Mouse (Mus musculus) hindbrain, embryonic 14.5 days (tissue): ENCODE results near the gene Dbndd2. TPM values are rescaled to one million over a fixed set of nuclear protein-coding genes. Genes with fewer than 3 reads are reported as not detected.

ENCODE experiments used
- ATAC-seq: fragments of 200-750 bp; cut with Nextera tagmentation; 2 replicates; pipeline ENCODE4 v1.8.0; 2017; ENCODE audit warnings: moderate number of reproducible peaks, mild to moderate bottlenecking, moderate TSS enrichment, moderate library complexity; ENCODE audit not compliant: low FRiP score
- DNase-seq: peaks from one replicate; pipeline ENCODE4 v3.0.0-alpha.2; 2015; ENCODE audit warnings: low spot score
- H3K27ac ChIP-seq: fragments of 300-500 bp; sonication (generic); 2 replicates; pipeline ENCODE4 v1.5.1; 2014; ENCODE audit warnings: mild to moderate bottlenecking, moderate library complexity
- H3K27me3 ChIP-seq: fragments of 300-500 bp; sonication (generic); 2 replicates; pipeline ENCODE4 v1.6.1; 2014; ENCODE audit warnings: mild to moderate bottlenecking, low read length, mixed read lengths; ENCODE audit not compliant: control insufficient read depth, insufficient read depth
- H3K36me3 ChIP-seq: fragments of 300-500 bp; sonication (generic); replicated peaks from 2 replicates; pipeline ENCODE4 v1.6.1; 2014; ENCODE audit not compliant: control insufficient read depth, insufficient read depth
- H3K4me1 ChIP-seq: fragments of 300-500 bp; sonication (generic); replicated peaks from 2 replicates; pipeline ENCODE4 v1.6.1; 2014; ENCODE audit warnings: antibody characterized with exemption, low read length, mixed read lengths; ENCODE audit not compliant: control insufficient read depth, insufficient read depth
- H3K4me2 ChIP-seq: fragments of 300-500 bp; sonication (generic); replicated peaks from 2 replicates; pipeline ENCODE4 v1.6.1; 2014; ENCODE audit warnings: mild to moderate bottlenecking, moderate library complexity
- H3K4me3 ChIP-seq: fragments of 300-500 bp; sonication (generic); replicated peaks from 2 replicates; pipeline ENCODE4 v1.5.1; 2014; ENCODE audit warnings: mild to moderate bottlenecking, low read length
- H3K9ac ChIP-seq: fragments of 300-500 bp; sonication (generic); 2 replicates; pipeline ENCODE4 v1.6.1; 2014
- H3K9me3 ChIP-seq: fragments of 300-500 bp; sonication (generic); 2 replicates; pipeline ENCODE4 v1.6.1; 2016; ENCODE audit warnings: low read length; ENCODE audit not compliant: control insufficient read depth
- WGBS: fragments of 180-500 bp; shearing (Covaris S2); extraction: QIAGEN DNeasy Blood & Tissue Kit; methylation state at CpG from one replicate; pipeline ENCODE4 v1.1.7; 2014; 5-methylcytosine and 5-hydroxymethylcytosine counted together
- polyA plus RNA-seq: library from polyadenylated mRNA; unstranded; fragments of >200 nt; fragmentation: Nextera tagmentation; extraction: Ambion mirVana; gene quantifications from 2 replicates; pipeline ENCODE4 v1.2.1, GENCODE M21; 2014

Gene Dbndd2
- polyA plus RNA-seq, 1 experiment from 2014 or later, result 13.8 TPM

DNA sequence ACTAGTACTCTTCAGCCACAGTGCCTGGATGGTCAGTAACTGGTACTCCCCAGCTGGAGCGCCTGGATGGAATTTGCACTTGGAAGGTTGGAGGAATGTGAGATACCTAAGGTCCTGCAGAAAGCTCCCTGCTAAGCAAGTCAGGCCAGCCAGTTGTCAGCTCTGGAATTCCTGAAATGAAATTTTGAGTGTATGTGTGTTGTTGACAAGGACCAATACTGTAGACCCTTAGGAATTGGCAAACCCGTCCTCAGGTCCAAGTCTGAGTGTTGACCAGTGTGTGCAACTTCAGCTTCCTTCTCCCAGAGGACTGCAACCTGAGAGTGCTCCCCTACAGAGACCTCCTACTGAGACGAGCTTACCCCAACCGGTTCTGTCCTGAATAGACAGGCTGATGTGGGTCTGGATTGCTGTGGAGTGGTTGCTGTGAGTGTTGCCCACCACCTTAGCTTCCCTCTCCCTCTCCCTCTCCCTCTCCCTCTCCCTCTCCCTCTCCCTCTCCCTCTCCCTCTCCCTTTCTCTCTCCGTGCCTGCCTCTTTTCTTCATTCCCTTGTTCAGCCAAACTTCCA lies 24.8 kb downstream of the Dbndd2 start:
- H3K36me3 ChIP-seq, result peaks cover 13% of the 10 kb centered on the region; the same call in 1 of the 2 replicates
- no peaks in the 10 kb centered on the region for H3K4me1 ChIP-seq
- H3K9ac ChIP-seq, result no peak overlapping the region
- no peak overlapping the region for H3K4me3 ChIP-seq
- H3K4me2 ChIP-seq, result no peak overlapping the region
- ATAC-seq (no peak), DNase-seq (no peak)
- H3K9me3 ChIP-seq, result no peaks in the 10 kb centered on the region
- H3K27me3 ChIP-seq, result no peaks in the 10 kb centered on the region
- H3K27ac ChIP-seq, result no peak overlapping the region
- WGBS, result 53% methylated on average over 4 of the region's 5 CpGs

DNA sequence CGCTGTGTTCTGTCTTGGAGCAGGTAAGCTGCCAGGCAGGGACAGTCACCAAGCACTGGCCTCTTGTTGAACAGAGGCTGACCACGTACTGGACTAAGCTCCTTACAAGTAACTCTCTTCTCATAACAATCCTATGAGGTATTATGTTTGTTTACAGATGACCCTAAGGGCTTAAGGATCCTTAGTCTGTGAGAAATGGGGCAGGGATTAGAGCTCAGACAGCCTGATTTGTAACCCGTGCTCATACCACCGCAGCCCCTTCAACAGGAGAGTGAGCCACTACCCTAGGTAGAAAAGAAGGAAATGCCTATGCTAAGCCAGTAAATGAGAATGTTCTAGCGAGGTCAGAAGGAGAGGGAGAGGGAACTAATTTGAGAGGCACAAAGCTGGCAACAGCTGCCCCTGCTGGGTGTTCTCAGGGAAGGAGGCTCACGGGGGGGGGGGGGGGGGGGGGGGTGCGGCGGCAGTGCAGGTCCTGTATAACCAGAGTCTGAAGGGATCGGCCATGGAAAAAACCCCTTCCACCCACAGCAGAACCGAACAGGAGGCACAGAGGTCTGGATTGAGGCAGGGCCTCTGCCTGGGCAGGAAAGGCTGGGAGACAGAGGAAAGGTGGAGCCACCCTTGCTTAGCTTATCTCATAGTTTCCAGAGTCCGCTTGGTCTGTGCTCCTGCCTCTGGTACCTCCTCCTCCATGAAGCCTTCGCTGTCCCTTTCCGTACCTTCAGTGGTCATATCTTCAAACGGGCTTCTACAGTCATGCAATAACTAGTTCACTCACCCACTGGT lies 26.4 kb downstream of the Dbndd2 start:
- Histone ChIP-seq H3K4me1 (no peaks in the 10 kb centered on the region), H3K27me3 (no peaks in the 10 kb centered on the region), H3K36me3 (0 out of 2 replicates have a peak, but pooled peaks cover 3% of the 10 kb centered on the region), H3K9ac (no peak overlapping the region), H3K9me3 (no peaks in the 10 kb centered on the region), H3K4me3 (no peak overlapping the region), H3K27ac (no peak overlapping the region), H3K4me2 (no peak overlapping the region)
- 78% methylated on average over 11 of the region's 14 CpGs for WGBS
- ATAC-seq, result no peak
- no peak for DNase-seq

DNA sequence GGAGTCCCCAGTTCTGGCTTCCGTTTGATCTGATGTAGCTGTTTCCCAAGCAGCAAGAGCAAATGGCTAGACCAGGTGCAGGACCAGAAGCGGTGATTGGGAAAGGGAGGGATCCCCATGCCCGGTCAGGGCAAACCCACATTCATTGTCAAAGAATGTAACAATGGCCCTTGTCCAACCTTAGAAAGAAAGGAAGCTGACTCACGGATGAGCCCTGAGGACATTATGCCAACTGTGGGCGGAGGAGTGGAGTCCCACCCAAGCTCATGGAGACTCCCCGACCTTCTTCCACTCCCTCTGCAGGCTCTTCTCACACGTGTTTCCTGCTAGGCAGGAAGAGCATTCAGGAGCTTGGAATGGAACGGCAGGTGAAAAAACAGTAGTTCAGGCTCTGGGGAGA lies 27.5 kb downstream of the Dbndd2 start:
- no peak overlapping the region for H3K4me2 ChIP-seq
- no peak overlapping the region for H3K4me3 ChIP-seq
- ATAC-seq (no peak), DNase-seq (no peak)
- WGBS, result 78% methylated on average over 8 of the region's 8 CpGs
- no peaks in the 10 kb centered on the region for H3K27me3 ChIP-seq
- no peak overlapping the region for H3K27ac ChIP-seq
- no peaks in the 10 kb centered on the region for H3K4me1 ChIP-seq
- no peaks in the 10 kb centered on the region for H3K36me3 ChIP-seq
- H3K9ac ChIP-seq, result no peak overlapping the region
- no peaks in the 10 kb centered on the region for H3K9me3 ChIP-seq

DNA sequence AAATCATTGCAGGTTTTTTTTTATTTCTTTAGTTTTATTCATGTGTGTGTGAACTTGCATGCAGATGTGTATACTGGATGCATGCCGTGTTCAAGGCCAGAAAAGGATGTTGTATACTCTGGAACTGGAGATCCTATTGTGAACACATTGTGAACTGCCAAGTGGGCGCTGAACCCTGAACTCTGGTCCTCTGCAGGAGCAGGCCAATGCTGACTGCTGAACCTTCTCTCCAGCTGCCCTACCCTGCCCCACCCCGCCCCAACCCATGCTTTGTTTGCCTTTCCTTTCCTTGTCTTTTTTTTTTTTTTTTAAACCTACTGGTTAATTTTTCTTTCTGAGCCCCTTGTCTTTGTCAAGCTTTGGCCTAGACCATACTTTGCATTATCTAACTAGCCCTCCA lies 29.0 kb downstream of the Dbndd2 start:
- Histone ChIP-seq H3K4me1 (no peaks in the 10 kb centered on the region), H3K4me2 (no peak overlapping the region), H3K9ac (no peak overlapping the region), H3K4me3 (no peak overlapping the region), H3K27ac (no peak overlapping the region), H3K9me3 (no peaks in the 10 kb centered on the region), H3K27me3 (no peaks in the 10 kb centered on the region), H3K36me3 (no peaks in the 10 kb centered on the region)
- 80% methylated on average over 3 of the region's 3 CpGs for WGBS
- ATAC-seq, result no peak
- no peak for DNase-seq

DNA sequence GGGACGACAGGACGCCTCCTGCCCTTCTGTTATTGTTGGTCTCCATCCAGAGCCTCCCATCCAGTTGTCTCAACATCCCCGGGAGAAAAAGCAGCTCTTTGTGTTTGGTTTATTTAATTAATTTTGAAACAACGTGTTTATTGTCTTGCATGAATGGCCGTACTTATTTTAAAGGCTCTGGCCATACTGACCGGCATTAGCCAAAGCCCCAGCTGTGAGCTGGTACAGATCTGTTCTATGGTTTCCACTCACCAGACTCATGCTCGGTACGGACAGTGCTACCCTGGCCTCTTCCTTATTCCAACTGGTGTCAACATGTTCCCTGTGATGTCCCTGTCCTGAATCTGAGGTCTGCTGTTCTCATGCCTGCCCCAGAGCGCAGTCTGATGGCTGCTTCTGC lies 30.0 kb downstream of the Dbndd2 start:
- no peak overlapping the region for H3K27ac ChIP-seq
- H3K9me3 ChIP-seq, result no peaks in the 10 kb centered on the region
- H3K4me3 ChIP-seq, result no peak overlapping the region
- no peaks in the 10 kb centered on the region for H3K36me3 ChIP-seq
- H3K4me1 ChIP-seq, result no peaks in the 10 kb centered on the region
- ATAC-seq (no peak), DNase-seq (no peak)
- H3K27me3 ChIP-seq, result no peaks in the 10 kb centered on the region
- 73% methylated on average over 9 of the region's 9 CpGs for WGBS
- no peak overlapping the region for H3K9ac ChIP-seq
- H3K4me2 ChIP-seq, result no peak overlapping the region

DNA sequence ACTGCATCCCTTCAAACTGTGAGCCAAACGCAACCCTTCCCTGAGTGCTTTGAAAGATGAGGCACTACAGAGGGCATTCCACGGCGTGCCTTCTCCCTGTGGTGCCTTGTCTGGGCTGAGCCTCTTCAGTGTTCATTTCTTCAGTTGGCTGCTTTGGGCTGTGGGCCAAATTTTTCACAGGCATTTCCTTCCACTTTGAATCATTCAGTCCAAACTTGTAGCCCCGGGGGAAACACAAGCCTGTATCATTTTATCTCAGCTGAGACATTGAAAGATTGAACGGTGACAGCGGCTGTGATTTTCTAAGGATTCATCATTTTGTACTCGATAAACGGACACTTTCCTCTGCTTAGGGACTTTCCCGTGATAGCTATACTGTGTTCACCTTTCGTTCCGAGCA lies 30.7 kb downstream of the Dbndd2 start:
- Histone ChIP-seq H3K36me3 (no peaks in the 10 kb centered on the region), H3K4me1 (no peaks in the 10 kb centered on the region; the same call in 1 of the 2 replicates), H3K4me3 (no peak overlapping the region), H3K4me2 (no peak overlapping the region), H3K27ac (no peak overlapping the region), H3K9me3 (no peaks in the 10 kb centered on the region), H3K27me3 (no peaks in the 10 kb centered on the region), H3K9ac (no peak overlapping the region)
- DNase-seq, result no peak
- no peak for ATAC-seq
- 88% methylated on average over 11 of the region's 11 CpGs for WGBS

DNA sequence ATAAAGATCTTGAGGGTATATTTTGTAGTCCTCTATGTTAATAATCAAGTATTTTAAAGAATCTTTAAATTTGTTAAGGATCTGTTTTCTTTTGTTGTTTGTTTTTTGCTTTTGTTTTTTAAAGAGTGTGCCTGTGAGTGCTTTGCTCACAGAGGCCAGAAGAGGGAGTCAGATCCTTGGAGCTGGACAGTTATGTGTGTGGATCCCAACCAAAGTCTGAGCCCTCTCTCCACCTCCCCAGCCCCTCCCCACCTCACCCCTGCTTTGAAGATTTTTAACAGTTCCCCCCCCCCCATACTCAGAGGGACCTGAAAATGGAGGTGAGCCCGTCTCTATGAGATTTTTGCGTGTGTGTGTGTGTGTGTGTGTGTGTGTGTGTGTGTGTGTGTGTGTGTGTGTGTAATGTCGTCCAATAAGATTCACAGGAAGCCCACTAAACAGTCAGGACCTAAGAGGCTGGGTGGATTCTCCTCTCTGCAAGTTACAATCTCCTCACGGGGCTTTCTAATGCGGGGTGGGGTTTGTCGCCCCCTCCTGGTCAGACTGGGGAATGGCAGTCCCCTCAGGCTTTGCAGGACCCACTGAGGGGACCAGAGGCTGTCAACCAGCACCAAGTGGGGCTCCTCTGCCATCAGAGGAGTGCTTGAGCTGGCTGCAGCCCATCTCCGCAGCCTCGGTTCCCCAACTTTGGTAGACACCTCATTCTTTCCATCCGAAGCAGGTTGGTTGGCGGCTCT lies 31.7 kb downstream of the Dbndd2 start:
- Histone ChIP-seq H3K4me2 (no peak overlapping the region), H3K9me3 (no peaks in the 10 kb centered on the region), H3K4me1 (no peaks in the 10 kb centered on the region; the same call in 1 of the 2 replicates), H3K4me3 (no peak overlapping the region), H3K36me3 (no peaks in the 10 kb centered on the region), H3K27ac (no peak overlapping the region), H3K27me3 (no peaks in the 10 kb centered on the region), H3K9ac (no peak overlapping the region)
- WGBS, result 35% methylated on average over 10 of the region's 10 CpGs
- peak; percentile 40 for DNase-seq
- no peak for ATAC-seq

DNA sequence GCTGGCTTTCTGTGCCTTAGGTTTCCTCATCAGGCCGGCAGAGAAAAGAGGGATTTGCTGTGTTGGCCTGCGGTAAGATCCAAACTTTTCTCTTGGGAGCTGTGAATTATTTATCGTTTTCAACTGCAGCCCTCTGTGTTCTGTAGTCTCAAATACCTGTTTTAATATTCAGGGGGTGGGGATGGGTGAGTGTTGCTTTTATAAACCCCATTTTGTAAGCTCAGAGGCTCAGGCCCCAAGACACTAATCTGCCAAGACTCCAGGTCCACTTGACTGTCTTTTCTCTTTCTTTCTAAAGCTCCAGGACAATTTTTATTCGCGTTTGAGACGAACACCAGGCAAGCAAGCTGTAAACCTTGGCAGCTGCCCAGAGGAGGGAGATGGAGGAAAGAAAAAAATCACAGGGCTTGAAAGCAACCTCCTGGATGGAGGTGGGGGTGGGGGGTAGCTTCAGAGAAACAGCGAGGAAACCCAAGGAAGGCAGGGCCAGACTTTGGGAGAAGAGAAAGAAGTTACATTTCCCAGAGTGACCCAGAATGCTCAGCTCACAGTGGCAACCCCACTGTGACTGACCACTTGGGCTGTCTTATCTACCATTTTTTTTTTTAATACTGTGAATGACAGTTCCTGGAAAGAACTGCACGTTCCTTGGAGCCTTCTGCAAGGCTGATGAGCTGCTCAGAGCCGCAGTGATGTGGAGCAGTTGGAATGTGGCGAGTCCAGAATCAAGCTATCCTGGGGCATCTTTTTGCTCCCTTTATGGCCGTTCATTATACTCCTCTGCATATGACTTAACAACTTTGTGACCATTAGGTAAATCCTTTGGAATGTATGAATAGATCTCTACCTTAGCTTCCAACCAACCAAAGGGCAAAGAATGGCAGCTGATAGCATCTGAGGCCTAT lies 32.6 kb downstream of the Dbndd2 start:
- H3K27ac ChIP-seq, result no peak overlapping the region

DNA sequence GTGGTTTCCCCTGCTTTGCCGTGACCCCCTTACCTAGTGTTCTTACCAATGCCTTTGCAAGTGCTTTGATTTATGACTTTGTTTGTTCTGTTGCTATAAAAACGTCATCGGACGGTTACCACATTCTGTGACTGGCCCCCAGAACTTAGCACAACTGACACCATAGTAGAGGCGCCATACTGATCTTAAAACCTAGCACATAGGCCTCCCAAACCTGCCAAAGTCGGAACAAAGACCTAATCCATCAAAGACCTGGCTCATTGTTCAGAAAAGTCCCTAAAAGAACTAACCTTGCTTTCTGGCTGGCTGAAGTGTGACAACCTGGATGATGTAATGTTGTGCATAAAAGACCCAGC lies 33.2 kb downstream of the Dbndd2 start:
- no peaks in the 10 kb centered on the region for H3K27me3 ChIP-seq
- DNase-seq, result no peak
- WGBS, result 79% methylated on average over 6 of the region's 6 CpGs

More for the DNA sequence above, 32.6 kb downstream of the Dbndd2 start:
- no peak for DNase-seq
- H3K4me3 ChIP-seq, result no peak overlapping the region
- no peaks in the 10 kb centered on the region for H3K36me3 ChIP-seq
- H3K4me1 ChIP-seq, result no peaks in the 10 kb centered on the region; the same call in 1 of the 2 replicates
- no peak overlapping the region for H3K4me2 ChIP-seq
- H3K9ac ChIP-seq, result no peak overlapping the region
- H3K27me3 ChIP-seq, result no peaks in the 10 kb centered on the region
- WGBS, result 56% methylated on average over 11 of the region's 11 CpGs
- ATAC-seq, result no peak
- H3K9me3 ChIP-seq, result no peaks in the 10 kb centered on the region

More for the DNA sequence above, 33.2 kb downstream of the Dbndd2 start:
- no peak overlapping the region for H3K4me2 ChIP-seq
- H3K4me1 ChIP-seq, result no peaks in the 10 kb centered on the region; the same call in 1 of the 2 replicates
- no peaks in the 10 kb centered on the region for H3K9me3 ChIP-seq
- H3K27ac ChIP-seq, result no peak overlapping the region
- H3K36me3 ChIP-seq, result no peaks in the 10 kb centered on the region
- no peak for ATAC-seq
- H3K9ac ChIP-seq, result no peak overlapping the region
- H3K4me3 ChIP-seq, result no peak overlapping the region
